7 mouse cellular contexts compared by ENCODE assay signal in the genomic region with DNA sequence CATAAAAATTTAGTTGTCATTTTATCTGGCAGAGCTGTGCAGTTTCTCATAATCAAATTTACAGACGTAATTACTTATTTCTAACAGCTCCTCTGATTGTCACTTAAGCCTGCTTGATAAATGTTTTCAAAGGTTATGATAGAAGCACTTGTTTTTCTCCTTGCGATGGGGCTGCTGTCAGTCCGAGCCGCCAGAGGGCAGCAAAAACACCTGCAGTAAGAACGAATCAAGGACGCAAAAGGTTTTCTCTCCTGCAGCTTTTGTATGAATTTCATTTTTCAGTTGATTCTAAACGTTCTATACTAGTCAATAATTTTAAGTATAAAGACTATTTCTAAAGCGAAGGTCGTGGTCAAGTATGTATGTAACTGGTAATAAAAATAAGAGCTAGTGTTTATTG.
A peak's percentile ranks its signal among the peaks of the same experiment; 100 is the strongest.
DNase-seq lines count a peak whose midpoint lies in the region; ATAC-seq and TF ChIP-seq lines count a peak whose summit lies in the region.

No protein-coding gene starts in this region.

- 7% methylated on average over 9 of the region's 9 CpGs for WGBS in stomach, postnatal 0 days

- no peaks in the 10 kb centered on the region for H3K27me3 ChIP-seq in ES-Bruce4 (ENCODE audit: control insufficient read depth, insufficient read depth, low read length, poor library complexity, severe bottlenecking)
- H3K27me3 ChIP-seq in stomach, postnatal 0 days (ENCODE audit: control insufficient read depth, insufficient read depth, low read length) = no peaks in the 10 kb centered on the region

- TF ChIP-seq CTCF in ES-Bruce4 (IDR thresholded peaks at IDR 0.05; ENCODE audit: low read depth, low read length) = peak; percentile 78
- TF ChIP-seq CTCF in stomach, postnatal 0 days (IDR thresholded peaks at IDR 0.05; ENCODE audit: low read depth) = peak; percentile 84

- no peak overlapping the region for H3K4me3 ChIP-seq in ES-Bruce4 (ENCODE audit: low read depth, low read length)
- no peak overlapping the region for H3K4me3 ChIP-seq in stomach, postnatal 0 days (ENCODE audit: low read depth, low read length)

- H3K4me2 ChIP-seq in stomach, postnatal 0 days (replicated peaks; ENCODE audit: low read depth) = no peak overlapping the region

- H3K36me3 ChIP-seq in ES-Bruce4 (ENCODE audit: control insufficient read depth, insufficient read depth, low read length, poor library complexity, severe bottlenecking) = no peaks in the 10 kb centered on the region
- H3K36me3 ChIP-seq in stomach, postnatal 0 days (ENCODE audit: control insufficient read depth, insufficient read depth, low read length) = no peaks in the 10 kb centered on the region

- H3K4me1 ChIP-seq in ES-Bruce4 (ENCODE audit: control insufficient read depth, insufficient read depth, low read length) = no peaks in the 10 kb centered on the region
- no peaks in the 10 kb centered on the region for H3K4me1 ChIP-seq in stomach, postnatal 0 days (replicated peaks; ENCODE audit: control insufficient read depth, insufficient read depth)

- peak; percentile 68; the same call in 1 of the 2 replicates for ATAC-seq in megakaryocyte progenitor cell, adult 5-6 weeks (replicated peaks; ENCODE audit: poor library complexity)
- no peak for ATAC-seq in stomach, postnatal 0 days (ENCODE audit: low FRiP score, low TSS enrichment)

- H3K9me3 ChIP-seq in ES-Bruce4 (replicated peaks; ENCODE audit: control insufficient read depth, insufficient read depth, low read length, poor library complexity, severe bottlenecking) = no peaks in the 10 kb centered on the region
- H3K9me3 ChIP-seq in stomach, postnatal 0 days (ENCODE audit: control insufficient read depth, low read length) = no peaks in the 10 kb centered on the region

- no peak for TF ChIP-seq EP300 in ES-Bruce4 (IDR thresholded peaks at IDR 0.05; ENCODE audit: insufficient read depth, low read depth, low read length)
- TF ChIP-seq EP300 in stomach, postnatal 0 days (optimal IDR thresholded peaks at IDR 0.05) = no peak

- no peak overlapping the region for H3K9ac ChIP-seq in ES-Bruce4 (ENCODE audit: low read depth, poor library complexity, severe bottlenecking)
- H3K9ac ChIP-seq in stomach, postnatal 0 days (ENCODE audit: low read length) = no peak overlapping the region

- peak; percentile 72 for DNase-seq in NIH3T3 (ENCODE audit: low read depth)
- peak; percentile 89 to 90 for DNase-seq in cerebellum, postnatal 10 days
- peak; percentile 66 to 86 for DNase-seq in frontal cortex, postnatal 36 days (ENCODE audit: low spot score in 2 of 2)
- peak; percentile 66 to 83 for DNase-seq in layer of hippocampus, postnatal 14 days (ENCODE audit: low spot score in 2 of 2)
- peak; percentile 69 for DNase-seq in stomach, postnatal 0 days (ENCODE audit: low spot score)

- no peak for TF ChIP-seq POLR2A in ES-Bruce4 (IDR thresholded peaks at IDR 0.05; ENCODE audit: insufficient read depth, low read length)

- no peak overlapping the region for H3K27ac ChIP-seq in ES-Bruce4 (ENCODE audit: insufficient read depth, low read length)
- no peak overlapping the region for H3K27ac ChIP-seq in stomach, postnatal 0 days (replicated peaks)
